Mouse (Mus musculus): ENCODE results near the gene Tns3.

The Tns3 gene

DNA sequence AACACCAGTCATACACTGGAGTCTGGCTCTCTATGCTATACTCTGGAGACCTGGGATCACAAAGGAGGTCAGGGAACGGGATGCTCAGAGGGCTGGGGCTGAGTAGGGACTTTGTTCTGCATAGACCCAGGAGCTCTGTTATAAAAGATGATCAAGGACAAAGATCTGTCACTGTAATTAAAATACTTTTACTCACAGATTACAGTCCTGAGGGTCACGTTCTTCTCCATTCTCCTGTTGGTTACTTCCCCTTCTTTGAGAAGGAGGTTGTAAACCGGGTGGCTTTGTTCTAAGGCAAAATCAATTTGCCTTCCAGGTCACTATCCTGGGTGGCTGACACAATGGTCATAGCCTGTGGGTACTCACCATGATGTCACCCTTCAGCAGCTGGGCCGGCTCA lies 133.8 kb downstream of the Tns3 start:
- DNase-seq (ENCODE audit: low read depth), result no peak

GRCm38 (mm10) chr11:8530036-8530435 lies 134.3 kb downstream of the Tns3 start:
- no peak for DNase-seq (ENCODE audit: low read depth)

DNA sequence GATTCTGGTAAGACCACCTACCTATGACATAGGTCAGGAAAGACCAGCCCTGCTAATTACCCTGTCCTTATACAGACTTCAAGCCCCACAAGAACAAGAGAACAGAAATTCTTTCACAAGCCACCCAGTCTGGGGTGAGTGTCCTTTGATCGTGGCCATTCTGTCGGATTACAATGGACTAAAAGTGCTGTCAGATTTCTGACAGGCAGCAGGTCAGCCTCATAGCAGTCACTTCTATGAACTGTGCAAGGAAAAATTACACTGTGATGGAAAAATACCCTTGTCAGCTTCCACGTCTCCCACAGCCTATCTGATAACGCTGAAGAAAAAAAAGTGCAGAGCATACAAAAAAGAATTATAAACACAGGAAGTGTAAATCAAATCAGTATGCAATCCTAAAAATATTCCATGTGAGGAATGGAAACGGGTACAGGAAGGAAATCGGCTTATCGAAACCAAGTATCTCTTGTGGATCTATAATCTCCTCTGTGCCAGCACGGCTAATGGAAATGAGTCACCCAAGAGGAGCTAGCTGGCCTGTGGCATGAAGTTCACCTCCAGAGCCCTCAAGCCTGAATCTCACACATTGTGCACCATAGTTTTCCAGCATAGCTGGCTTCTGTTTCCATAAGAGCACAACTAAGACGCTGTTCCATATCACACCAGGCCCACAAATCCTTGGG lies 138.7 kb downstream of the Tns3 start:
- DNase-seq (ENCODE audit: low read depth), result peak; percentile 61

- DNase-seq (ENCODE audit: low read depth), result peak; percentile 58
Observed at GRCm38 (mm10) chr11:8523344-8524126, 140.8 kb downstream of the Tns3 start.

- DNase-seq (ENCODE audit: low read depth), result peak; percentile 21
Observed at GRCm38 (mm10) chr11:8513359-8514253, 150.7 kb downstream of the Tns3 start.

- no peak for DNase-seq (ENCODE audit: low read depth)
Observed at GRCm38 (mm10) chr11:8510294-8510693, 154.0 kb downstream of the Tns3 start.

- DNase-seq (ENCODE audit: low read depth), result no peak
Observed at GRCm38 (mm10) chr11:8509614-8510013, 154.7 kb downstream of the Tns3 start.

DNA sequence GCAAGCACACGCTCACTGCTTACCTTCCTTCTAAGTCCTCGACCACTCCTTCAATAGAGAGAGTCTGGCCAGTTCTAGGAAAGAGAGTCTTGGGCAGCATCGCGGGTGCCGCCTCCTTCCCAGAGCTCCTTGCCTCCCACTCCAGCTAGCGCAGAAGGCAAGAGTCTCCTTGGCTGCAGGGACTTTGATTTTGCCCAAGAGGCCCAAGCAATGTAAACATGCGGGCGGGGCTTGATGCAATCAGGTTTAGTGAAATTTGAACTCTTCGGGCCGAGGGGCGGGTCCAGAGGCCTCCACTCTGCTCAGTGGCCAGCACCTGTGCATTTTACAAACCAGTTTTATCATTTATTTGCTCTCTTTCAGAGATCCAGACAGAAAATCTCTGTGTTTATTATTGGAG lies 160.6 kb downstream of the Tns3 start:
- no peak for DNase-seq (ENCODE audit: low read depth)

GRCm38 (mm10) chr11:8500855-8501254 lies 163.5 kb downstream of the Tns3 start:
- DNase-seq (ENCODE audit: low read depth), result no peak

DNA sequence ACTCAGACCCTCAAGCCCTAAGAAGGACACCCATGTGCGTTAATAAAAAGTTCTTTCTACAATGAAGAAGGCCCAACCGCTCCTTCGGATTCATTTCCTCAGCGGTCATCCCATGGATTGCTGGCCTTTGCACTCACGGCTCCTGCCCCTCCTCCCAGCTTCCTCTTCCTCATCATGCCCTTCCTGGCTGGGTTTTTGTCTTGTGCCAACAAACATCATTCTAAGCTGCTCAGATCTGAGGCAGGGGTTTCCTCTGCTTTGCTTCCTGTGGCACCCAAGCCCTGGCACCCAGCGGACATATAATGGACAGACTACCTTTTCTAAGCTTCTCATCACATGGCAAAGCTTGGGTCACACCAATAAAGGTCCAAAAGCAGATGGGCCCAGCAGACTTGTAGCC lies 167.2 kb downstream of the Tns3 start:
- no peak for DNase-seq (ENCODE audit: low read depth)

GRCm38 (mm10) chr11:8496686-8497085 lies 167.6 kb downstream of the Tns3 start:
- DNase-seq (ENCODE audit: low read depth), result no peak

GRCm38 (mm10) chr11:8495801-8496200 lies 168.5 kb downstream of the Tns3 start:
- DNase-seq (ENCODE audit: low read depth), result no peak

DNA sequence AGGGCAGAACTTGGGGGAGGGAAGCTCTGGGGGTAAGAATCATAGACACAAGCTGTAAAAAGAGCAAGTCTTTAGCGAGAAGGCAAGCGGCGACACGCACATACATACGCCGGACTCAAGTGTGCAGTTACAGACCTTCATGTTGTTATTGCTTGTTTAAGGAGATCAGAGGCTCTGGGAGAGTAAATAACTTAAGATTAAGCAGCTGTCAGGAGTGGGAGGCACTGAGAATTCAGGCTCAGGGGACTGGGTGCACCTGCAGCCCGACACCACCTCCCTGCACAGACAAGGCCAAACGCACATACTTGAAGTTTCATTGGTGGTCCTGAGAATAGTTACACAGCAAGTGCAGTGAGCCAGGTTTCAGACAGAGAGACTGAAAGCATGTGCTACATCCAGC lies 169.3 kb downstream of the Tns3 start:
- no peak for DNase-seq (ENCODE audit: low read depth)

GRCm38 (mm10) chr11:8493931-8494490 lies 170.3 kb downstream of the Tns3 start:
- DNase-seq (ENCODE audit: low read depth), result no peak

DNA sequence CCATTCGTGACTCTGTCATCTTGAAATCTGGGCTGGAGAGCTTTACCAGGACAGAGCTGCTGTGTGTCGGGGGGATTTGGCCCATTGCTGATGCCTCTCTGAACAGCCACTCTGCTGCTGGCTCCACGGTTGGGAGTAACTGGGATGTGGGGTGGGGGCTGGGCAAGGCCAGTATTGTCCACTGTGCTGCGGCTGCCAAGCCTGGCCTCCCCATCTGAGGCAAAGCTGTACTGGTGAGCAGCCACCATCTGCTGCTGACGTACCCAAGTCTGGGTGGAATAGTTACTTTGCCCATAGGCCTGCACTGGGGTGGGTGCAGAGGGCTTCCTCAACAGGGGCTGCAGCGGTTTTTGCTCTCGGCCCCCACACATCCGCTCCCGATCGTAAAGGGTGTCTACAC lies 172.0 kb downstream of the Tns3 start:
- DNase-seq (ENCODE audit: low read depth), result no peak

GRCm38 (mm10) chr11:8488248-8488647 lies 176.1 kb downstream of the Tns3 start:
- DNase-seq (ENCODE audit: low read depth), result no peak

DNA sequence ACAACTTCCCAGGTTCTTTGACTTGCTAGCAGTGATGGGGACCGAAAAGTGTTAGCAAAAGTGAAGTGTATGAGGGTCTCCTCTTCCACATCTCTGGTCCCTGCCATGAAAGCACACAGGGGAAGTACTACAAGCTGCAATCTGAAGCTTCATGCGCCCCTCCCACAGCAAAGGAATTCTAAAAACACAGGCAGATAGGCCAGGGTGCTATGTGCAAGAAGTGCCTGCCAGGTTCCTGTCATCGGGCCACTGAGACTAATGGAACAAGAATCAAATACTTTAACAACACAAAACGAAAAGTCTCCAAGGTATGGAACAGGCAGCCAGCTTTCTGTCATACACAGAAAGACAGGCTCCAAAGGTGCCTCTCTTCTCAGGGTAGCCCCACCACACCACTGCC lies 177.8 kb downstream of the Tns3 start:
- DNase-seq (ENCODE audit: low read depth), result no peak

GRCm38 (mm10) chr11:8484538-8484937 lies 179.8 kb downstream of the Tns3 start:
- DNase-seq (ENCODE audit: low read depth), result no peak

- no peak for DNase-seq (ENCODE audit: low read depth)
Observed at GRCm38 (mm10) chr11:8482721-8483120, 181.6 kb downstream of the Tns3 start.

DNA sequence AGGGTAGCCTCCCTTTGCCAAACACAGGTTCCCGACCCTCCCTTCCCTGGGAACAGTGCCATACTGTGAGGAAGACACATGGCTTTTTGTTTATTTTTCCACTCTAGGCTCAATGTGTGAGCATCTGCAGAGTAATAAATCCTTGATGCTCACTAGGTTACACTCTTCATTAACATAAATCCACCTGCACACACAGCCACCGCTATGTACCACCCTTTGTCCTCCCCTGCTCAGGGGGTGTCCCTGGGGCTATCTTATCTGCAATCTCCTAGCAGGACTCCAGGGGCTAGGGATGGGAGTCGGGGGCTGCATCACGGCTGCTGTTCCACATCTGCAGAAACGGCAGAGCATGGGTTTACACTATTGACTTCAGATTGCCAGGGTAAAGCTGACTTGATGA lies 182.4 kb downstream of the Tns3 start:
- DNase-seq (ENCODE audit: low read depth), result no peak

GRCm38 (mm10) chr11:8481529-8481928 lies 182.8 kb downstream of the Tns3 start:
- DNase-seq (ENCODE audit: low read depth), result no peak

DNA sequence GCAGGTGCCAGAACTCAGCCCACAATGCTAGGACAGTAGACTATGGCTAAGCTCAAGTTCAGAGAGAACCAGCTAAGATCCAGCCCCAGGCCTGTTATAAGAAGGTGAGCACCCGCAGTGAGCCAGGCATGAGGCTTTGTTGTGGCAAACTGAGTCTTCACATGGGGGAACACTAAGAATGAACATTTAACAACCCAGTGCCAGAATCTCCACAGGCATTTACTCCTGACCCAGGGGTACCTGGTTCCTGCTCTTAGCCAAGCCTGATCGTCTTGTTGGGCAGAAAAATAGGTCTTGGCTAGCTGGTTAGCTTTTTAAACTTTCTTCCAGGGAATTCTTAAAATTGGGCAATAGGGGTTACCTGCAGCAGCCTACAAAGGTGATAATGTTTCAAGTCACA lies 184.5 kb downstream of the Tns3 start:
- DNase-seq (ENCODE audit: low read depth), result no peak
